Mouse (Mus musculus): ENCODE measurements around the gene Spry1.

Gene Spry1

DNA sequence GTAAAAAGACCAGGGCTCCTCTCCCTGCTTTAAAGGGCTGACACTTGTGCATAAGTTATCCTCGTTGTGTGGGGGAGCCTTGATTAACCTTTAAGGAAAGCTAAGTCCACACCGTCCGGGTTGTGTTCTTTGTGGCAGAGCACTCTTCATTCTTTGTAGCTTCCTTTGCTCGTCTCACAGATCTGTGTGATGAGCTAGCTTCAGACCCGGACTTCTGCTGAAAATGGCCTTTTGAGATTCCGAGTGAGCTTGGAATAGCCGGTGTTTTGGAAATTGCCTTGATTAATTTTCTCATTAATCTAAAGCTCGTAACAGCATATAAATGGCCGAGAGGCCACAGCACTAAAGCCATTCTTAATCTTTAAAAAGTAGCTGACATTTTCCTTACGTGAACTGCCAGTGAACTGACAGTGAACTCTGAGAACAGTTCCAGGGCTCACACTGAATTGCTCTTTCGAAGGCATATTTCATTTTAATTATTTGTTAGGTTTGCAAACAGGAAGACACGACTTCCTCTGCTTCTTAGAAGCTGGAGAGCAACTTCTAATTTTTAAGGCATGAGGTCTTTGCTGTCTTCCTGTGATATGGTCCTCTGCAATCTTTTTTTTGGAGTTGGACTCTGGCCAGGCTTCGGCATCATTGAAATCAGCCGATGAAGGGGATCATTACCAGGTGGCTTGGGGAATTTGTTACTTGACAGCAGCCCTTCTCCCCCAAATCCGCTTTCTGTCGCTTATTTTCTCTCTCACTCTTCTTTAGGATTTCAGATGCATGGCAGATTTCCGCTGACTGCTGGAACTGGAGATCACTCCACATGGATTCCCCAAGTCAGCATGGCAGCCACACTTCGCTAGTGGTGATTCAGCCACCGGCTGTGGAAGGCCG, 2.3 kb downstream of the Spry1 start:
- peak in 1 of 2 experiments; percentile 32 for DNase-seq (ENCODE audit: low spot score in 2 of 2)

DNA sequence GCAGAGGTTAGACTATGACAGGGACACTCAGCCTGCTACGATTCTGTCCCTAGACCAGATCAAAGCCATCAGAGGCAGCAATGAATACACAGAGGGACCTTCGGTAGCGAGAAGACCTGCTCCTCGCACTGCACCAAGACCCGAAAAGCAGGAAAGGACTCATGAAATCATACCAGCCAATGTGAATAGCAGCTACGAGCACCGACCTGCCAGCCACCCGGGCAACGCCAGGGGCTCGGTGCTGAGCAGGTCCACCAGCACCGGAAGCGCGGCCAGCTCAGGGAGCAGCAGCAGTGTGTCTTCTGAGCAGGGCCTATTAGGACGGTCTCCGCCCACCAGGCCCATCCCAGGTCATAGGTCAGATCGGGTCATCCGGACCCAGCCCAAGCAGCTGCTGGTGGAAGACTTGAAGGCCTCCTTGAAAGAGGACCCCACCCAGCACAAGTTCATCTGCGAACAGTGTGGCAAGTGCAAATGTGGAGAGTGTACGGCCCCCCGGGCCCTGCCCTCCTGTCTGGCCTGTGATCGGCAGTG, 3.0 kb downstream of the Spry1 start:
- peak; percentile 33 to 37 for DNase-seq (ENCODE audit: low spot score in 2 of 2)

DNA sequence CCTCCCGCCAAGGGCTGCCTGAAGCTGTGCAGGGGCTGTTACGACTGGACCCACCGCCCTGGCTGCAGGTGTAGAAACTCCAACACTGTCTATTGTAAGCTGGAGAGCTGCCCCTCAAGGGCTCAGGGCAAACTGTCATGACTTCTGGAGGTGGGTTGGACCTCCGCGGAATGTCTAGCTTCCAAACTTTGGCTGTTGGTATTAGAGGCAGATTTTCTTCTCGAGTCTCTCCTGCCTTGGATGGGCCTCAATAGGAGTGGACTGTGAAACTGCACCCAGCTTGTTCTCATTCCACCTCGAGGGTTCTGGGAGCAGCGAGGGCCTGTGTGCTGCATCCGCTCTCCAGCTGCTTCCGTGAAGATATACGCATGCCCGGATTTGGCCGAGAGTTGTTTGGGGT, 3.7 kb downstream of the Spry1 start:
- DNase-seq (ENCODE audit: low spot score in 2 of 2): no peak

- DNase-seq (ENCODE audit: low spot score in 2 of 2): no peak
Measured at GRCm38 (mm10) chr3:37643903-37644302, 4.2 kb downstream of the Spry1 start.

GRCm38 (mm10) chr3:37645061-37645460, 5.3 kb downstream of the Spry1 start:
- DNase-seq (ENCODE audit: low spot score in 2 of 2): no peak

DNA sequence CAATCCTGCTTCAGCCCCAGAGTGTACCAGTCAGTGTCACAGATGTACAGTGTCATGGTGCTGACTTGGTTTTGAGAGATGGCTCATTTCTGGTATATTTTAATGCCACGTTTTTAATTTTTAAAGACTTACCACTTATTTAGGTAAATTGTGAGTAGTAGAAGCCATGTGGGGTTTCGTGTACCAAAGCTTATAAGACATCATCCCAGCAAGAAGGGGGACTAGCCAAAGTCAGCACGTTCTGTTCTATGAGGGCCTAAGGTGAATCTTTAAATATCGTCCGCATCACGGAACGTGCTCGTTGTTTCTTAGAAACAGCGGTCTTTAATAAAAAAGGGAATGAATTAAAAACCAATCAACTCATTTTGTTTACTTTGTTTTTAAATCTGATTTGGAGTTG, 6.5 kb downstream of the Spry1 start:
- DNase-seq (ENCODE audit: low spot score in 2 of 2): no peak

DNA sequence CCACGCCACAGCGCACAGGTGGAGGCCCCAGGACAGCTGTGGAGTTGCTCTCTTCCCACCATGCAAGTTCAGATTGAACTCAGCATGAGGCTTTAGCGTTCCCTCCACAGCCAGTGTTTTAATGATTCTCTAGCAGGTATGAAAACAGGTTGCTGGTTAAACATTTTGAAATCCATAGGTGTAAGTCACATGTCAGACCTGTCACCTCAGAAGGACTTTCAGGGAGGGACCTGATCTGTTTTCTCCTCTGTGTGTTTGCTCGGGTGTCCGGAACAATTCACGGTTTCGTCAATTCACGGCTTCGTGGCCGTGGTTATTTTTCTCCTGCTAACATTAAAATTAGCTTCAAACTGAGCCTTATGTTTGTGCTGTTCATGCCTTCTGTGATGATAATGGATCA, 7.5 kb downstream of the Spry1 start:
- no peak for DNase-seq (ENCODE audit: low spot score in 2 of 2)

- no peak for DNase-seq (ENCODE audit: low spot score in 2 of 2)
Measured at GRCm38 (mm10) chr3:37648244-37648643, 8.5 kb downstream of the Spry1 start.

- no peak for DNase-seq (ENCODE audit: low spot score in 2 of 2)
Measured at GRCm38 (mm10) chr3:37649281-37649680, 9.5 kb downstream of the Spry1 start.

DNA sequence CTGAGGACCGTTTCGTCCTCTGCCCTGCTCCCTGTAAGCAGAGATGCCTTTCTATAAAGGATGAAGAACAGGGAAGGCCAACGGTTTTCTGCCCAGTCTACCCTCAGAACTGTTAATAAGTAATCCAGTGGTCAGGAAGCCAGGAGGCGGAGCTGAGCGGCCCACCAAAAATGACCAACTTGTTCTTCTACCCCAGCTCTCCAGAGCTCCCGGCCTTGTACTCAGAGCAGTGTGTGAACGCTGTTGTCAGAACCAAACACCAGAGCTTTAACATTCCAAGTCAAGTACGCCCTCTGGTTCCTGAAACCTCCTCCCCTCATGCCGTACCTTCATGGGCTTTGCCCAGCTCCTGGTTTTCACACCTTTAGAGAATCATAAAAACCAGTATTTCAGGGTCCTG, 12.8 kb downstream of the Spry1 start:
- DNase-seq (ENCODE audit: low spot score in 2 of 2): no peak

DNA sequence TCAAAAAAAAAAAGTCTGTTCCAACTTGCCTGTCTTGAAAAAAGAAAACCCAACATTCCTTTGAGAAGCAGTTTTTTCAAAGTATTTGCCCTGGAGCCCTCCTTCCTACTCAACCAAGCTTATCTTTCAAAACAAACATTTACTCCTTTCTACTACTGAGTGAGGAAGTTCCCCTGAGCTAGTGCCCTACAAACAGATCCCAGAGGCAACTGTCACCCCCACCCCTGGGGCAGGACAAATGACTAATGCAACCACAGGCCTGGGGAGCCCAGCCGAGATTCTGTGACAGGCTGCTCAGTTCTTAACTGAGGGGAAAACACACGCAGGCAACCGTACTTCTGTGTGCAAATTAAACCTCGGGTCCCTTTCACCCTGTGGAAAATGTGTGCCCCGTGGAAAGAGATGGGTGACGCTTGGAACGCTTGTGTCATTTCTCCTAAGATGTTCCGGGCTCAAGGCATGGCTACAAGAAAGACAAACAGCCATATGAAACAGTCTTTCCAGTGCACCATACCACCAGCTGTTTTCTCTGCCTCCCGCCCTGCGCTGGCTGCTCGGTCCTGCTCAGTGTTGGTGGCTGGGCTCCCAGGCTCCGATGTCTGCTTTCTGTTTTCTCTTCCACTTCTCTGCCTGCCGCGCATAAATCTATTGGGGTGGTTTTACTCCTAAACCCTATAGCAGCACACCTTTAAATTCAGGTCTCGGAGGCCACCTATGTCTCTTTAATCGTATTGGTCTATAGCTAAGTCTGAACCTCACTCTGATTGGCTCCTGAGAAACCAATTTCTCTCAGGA, 14.4 kb downstream of the Spry1 start:
- DNase-seq (ENCODE audit: low spot score in 2 of 2): peak in 1 of 2 experiments; percentile 36

- no peak for DNase-seq (ENCODE audit: low spot score in 2 of 2)
Measured at GRCm38 (mm10) chr3:37654787-37655186, 15.0 kb downstream of the Spry1 start.

DNA sequence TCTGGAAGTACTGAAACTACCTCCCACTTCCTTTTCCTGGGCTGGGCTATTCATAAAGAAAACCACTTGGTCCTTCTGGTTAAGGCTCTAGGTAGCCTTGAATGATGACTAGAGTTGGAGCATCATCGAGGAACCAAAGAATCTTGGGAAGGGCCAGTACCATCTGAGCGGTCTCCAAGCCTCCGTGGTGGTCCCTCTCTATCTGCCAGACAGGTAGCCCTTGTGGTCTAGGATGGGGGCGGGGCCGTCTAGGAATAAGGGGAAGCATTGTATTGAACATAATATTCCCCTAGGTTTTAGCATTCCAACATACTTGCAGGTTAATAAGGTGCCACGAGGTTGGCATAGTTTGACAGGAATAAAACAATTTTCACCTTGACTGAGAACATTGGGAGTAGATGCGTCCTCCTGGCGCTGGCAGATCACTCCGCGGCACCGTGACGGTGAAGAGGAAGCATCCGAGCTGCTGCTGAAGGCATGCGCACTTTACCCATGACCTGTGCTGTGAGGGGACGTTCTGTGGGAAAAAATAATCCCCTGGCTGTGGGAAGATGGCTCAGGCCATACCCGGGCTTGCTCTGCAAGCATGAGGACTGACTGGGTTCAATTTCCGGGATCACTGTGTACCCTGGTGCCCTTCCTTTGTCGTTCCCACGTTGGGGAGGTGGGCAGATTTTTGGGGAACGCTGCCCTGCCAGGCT, 16.3 kb downstream of the Spry1 start:
- DNase-seq (ENCODE audit: low spot score in 2 of 2): peak; percentile 68 to 74

GRCm38 (mm10) chr3:37657009-37657408, 17.3 kb downstream of the Spry1 start:
- no peak for DNase-seq (ENCODE audit: low spot score in 2 of 2)

- DNase-seq (ENCODE audit: low spot score in 2 of 2): no peak
Measured at GRCm38 (mm10) chr3:37658155-37658554, 18.4 kb downstream of the Spry1 start.

DNA sequence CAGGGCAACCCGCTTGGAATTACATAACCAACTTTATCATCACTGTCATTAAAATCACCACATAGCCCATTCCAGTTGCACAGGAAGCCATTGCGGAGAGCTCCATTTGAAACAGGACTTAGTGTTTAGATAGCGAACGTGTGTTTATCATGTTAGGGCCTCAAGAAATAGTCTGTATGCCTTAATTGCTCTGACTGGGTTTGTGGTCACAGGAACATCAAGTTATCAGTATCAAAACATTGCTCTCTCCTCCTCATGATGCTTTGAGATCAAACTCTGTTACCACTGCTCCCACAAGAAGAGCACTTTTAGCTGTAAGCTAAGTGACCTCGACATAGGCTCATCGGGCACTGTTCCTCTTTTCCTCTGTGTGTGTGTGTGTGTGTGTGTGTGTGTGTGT, 19.9 kb downstream of the Spry1 start:
- no peak for DNase-seq (ENCODE audit: low spot score in 2 of 2)

DNA sequence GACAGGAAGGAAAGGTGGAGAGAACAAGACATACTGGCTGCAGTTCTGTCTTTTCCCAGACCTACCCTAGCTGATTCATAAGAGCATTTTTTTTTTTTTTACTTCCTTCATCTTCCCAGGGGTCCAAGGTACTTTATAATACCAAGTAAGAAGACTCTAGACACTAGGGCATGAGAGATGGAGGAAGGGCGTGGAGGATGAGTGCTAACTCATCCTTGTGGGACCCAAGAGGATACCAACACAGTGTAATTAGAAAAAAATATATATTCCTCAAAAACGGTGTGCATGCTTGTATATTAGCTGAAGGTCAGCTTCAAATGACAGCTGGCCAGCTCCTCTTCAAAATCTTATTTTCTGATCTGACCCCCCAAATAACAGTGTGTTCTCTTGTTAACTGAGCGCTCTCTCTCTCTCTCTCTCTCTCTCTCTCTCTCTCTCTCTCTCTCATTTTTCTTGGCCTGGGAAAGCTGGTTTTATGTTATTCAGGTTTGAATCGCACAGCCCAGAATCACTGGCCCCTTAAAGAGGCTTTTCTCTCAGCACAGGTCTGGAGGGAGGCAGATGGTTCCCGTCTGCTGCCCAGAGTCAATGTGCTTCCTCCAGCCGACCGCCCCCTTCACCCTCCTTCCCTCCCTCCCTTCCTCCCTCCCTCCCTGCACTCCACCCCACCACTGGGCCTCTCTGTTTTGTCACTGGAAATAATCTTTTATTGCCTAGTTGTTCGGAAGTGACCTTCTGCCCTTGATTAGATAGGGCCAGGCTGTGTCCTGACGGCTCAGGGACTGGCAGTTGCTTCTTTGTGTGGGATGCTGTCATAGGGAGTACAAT, 26.8 kb downstream of the Spry1 start:
- no peak for DNase-seq (ENCODE audit: low spot score in 2 of 2)

DNA sequence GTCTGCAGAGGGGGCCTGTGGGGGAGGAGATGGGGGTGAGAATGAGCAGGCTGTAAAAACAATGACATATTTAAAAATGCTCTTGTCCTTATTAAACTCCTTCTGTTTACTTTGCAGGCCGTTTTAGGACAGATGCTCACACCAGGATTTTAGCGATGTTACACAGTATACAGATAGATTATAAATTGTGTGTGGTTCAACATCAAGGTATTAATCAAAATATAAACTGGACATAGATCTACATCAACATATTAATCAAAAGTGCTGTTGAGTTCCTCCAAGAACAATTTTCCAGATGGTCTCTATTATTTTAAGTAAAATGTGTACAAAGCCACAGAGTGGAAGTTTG, 27.3 kb downstream of the Spry1 start:
- no peak for DNase-seq (ENCODE audit: low spot score in 2 of 2)

DNA sequence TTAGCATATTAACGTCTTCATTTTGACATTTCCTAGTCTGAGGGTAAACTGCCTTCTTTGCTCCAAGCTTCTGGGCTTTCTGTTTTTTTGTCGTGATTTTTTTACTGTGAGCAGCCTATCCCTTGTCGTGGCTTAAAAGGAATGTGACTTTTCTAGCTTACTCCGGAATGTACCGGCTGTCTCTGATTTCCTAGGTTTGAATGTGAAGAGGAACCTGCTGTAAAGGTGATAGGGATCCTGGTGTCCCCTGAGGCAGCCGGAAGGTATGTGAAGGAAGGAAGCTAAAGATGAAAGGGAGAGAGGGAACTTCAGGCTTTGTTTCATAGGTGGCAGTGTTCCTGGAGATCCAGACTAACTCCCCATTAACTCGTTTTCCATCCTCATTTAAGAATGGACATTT, 28.0 kb downstream of the Spry1 start:
- no peak for DNase-seq (ENCODE audit: low spot score in 2 of 2)

DNA sequence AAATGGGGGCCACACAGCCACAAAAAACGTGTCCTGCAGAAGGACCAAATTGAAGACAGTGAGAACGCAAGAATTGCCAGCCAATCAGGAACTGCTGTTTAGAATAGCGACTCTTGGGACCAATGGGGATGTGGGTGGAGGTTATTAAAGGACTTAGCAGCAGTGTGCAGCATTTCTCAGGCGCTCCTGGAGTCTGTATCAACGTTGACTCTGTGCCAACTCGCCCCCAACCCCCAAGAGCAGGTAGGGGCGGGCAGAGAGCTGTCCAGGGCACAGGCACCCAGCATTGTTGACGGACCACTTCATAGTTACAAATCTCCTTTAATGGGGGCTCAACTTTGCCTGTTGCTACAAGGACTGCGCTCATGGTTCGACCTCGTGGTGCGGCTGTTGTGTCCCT, 28.9 kb downstream of the Spry1 start:
- no peak for DNase-seq (ENCODE audit: low spot score in 2 of 2)

DNA sequence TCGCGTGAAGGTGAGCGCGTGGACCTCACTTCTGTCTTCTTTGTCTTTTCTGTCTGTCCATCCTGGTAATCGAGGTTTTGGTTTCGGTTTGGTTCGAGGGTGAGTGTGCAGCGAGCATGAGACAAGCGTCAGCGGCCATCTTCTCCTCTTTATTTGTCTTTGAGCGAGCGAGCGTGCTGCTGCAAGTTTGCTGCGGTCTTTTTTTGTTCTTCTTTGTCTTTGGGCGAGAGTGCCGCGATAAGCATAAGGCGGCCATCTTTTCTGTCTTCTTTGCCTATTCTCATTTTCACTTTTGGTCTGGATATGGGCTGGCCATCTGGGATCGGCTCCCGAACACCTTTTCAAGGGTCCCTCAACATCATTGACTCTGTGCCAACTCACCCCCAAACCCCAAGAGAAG, 29.4 kb downstream of the Spry1 start:
- DNase-seq (ENCODE audit: low spot score in 2 of 2): no peak

Data from right cerebral cortex, postnatal 10 days (tissue).